Mouse (Mus musculus) gastrocnemius, postnatal 36 days (tissue): ENCODE results near the gene Cabin1. TPM values are rescaled to one million over a fixed set of nuclear protein-coding genes. Genes with fewer than 3 reads are reported as not detected.

ENCODE experiments used
- DNase-seq, 2 experiments: peaks; one replicate each; pipeline ENCODE4 v3.0.0; 2022
- intact Hi-C: fragments of 180-260 bp; cut with DNase I; formaldehyde crosslinking; loops from one replicate; pipeline ENCODE4 v1.15.1; 2025
- total RNA-seq, 2 experiments: library from RNA; stranded (reverse); gene quantifications; 2 replicates each; pipeline ENCODE4 v1.2.3; 2021

The Cabin1 gene
- total RNA-seq, 2 experiments from 2014 or later = 7.3 to 8.7 TPM

GRCm38 (mm10) chr10:75676819-75677565 is 87.1 kb downstream of the Cabin1 start:
- no peak for DNase-seq
- intact Hi-C loops = no loop called here

GRCm38 (mm10) chr10:75676286-75676685 is 87.9 kb downstream of the Cabin1 start:
- intact Hi-C loops = no loop called here
- DNase-seq = no peak

GRCm38 (mm10) chr10:75675594-75675993 is 88.5 kb downstream of the Cabin1 start:
- no peak for DNase-seq
- intact Hi-C loops = no loop called here

- no peak for DNase-seq
- intact Hi-C loops = no loop called here
Observed at GRCm38 (mm10) chr10:75669936-75670335, 94.2 kb downstream of the Cabin1 start.

- intact Hi-C loops = no loop called here
- DNase-seq = peak in 1 of 2 experiments; percentile 68
Observed at GRCm38 (mm10) chr10:75667911-75668270, 96.2 kb downstream of the Cabin1 start.

- intact Hi-C loops = no loop called here
- peak; percentile 69 to 72 for DNase-seq
Observed at GRCm38 (mm10) chr10:75667115-75667910, 96.8 kb downstream of the Cabin1 start.

GRCm38 (mm10) chr10:75666451-75667030 is 97.6 kb downstream of the Cabin1 start:
- intact Hi-C loops = no loop called here
- DNase-seq = no peak

GRCm38 (mm10) chr10:75664673-75665270 is 99.4 kb downstream of the Cabin1 start:
- intact Hi-C loops = no loop called here
- no peak for DNase-seq

GRCm38 (mm10) chr10:75662575-75662974 is 101.6 kb downstream of the Cabin1 start:
- intact Hi-C loops = no loop called here
- no peak for DNase-seq

- intact Hi-C loops = no loop called here
- no peak for DNase-seq
Observed at GRCm38 (mm10) chr10:75661876-75662275, 102.3 kb downstream of the Cabin1 start.

GRCm38 (mm10) chr10:75661381-75661780 is 102.8 kb downstream of the Cabin1 start:
- no peak for DNase-seq
- intact Hi-C loops = no loop called here

GRCm38 (mm10) chr10:75657772-75658171 is 106.4 kb downstream of the Cabin1 start:
- intact Hi-C loops = no loop called here
- DNase-seq = no peak

- intact Hi-C loops = no loop called here
- no peak for DNase-seq
Observed at GRCm38 (mm10) chr10:75657165-75657564, 107.0 kb downstream of the Cabin1 start.

- intact Hi-C loops = no loop called here
- no peak for DNase-seq
Observed at GRCm38 (mm10) chr10:75654053-75654452, 110.1 kb downstream of the Cabin1 start.

GRCm38 (mm10) chr10:75651381-75652068 is 112.6 kb downstream of the Cabin1 start:
- intact Hi-C loops = no loop called here
- DNase-seq = no peak

- intact Hi-C loops = no loop called here
- no peak for DNase-seq
Observed at GRCm38 (mm10) chr10:75650306-75650902, 113.7 kb downstream of the Cabin1 start.

- intact Hi-C loops = no loop called here
- no peak for DNase-seq
Observed at GRCm38 (mm10) chr10:75649406-75649995, 114.6 kb downstream of the Cabin1 start.

- intact Hi-C loops = no loop called here
- DNase-seq = no peak
Observed at GRCm38 (mm10) chr10:75649001-75649400, 115.1 kb downstream of the Cabin1 start.

GRCm38 (mm10) chr10:75648091-75648490 is 116.0 kb downstream of the Cabin1 start:
- no peak for DNase-seq
- intact Hi-C loops = no loop called here

GRCm38 (mm10) chr10:75647362-75647761 is 116.8 kb downstream of the Cabin1 start:
- intact Hi-C loops = no loop called here

More at GRCm38 (mm10) chr10:75647362-75647761, 116.8 kb downstream of the Cabin1 start:
- DNase-seq = peak in 1 of 2 experiments; percentile 47
